12 mouse cellular contexts compared by ENCODE assay signal in genomic region chrX:163723630-163724029, GRCm38 (mm10). TPM values are rescaled to one million over a fixed set of nuclear protein-coding genes. Genes with fewer than 3 reads are reported as not detected.
DNase-seq lines count a peak whose midpoint lies in the region; ATAC-seq and TF ChIP-seq lines count a peak whose summit lies in the region.
"Had no signal": no experiment of that assay in that cellular context is flagged by ENCODE, and none has a peak within 500 bp of the region (broad histone marks: within the 10 kb centered on the region; RNA-seq: fewer than 3 reads in every experiment).

No protein-coding gene starts in this region.

- no peaks in the 10 kb centered on the region for H3K36me3 ChIP-seq in forebrain, embryonic 11.5 days (ENCODE audit: control insufficient read depth, insufficient read depth, low read length)
- H3K36me3 ChIP-seq in forebrain, embryonic 10.5 days (replicated peaks), result no peaks in the 10 kb centered on the region
- no peaks in the 10 kb centered on the region for H3K36me3 ChIP-seq in embryonic facial prominence, embryonic 14.5 days (ENCODE audit: control insufficient read depth, insufficient read depth, low read length)
- H3K36me3 ChIP-seq in limb, embryonic 12.5 days, result no peaks in the 10 kb centered on the region
- no peaks in the 10 kb centered on the region for H3K36me3 ChIP-seq in liver, postnatal 0 days (replicated peaks; ENCODE audit: insufficient read depth, low read length)

- H3K4me3 ChIP-seq in forebrain, embryonic 11.5 days (ENCODE audit: low read depth, low read length), result no peak overlapping the region
- no peak overlapping the region for H3K4me3 ChIP-seq in forebrain, embryonic 10.5 days
- no peak overlapping the region; the same call in 1 of the 2 replicates for H3K4me3 ChIP-seq in embryonic facial prominence, embryonic 14.5 days (ENCODE audit: low read depth, low read length)
- no peak overlapping the region for H3K4me3 ChIP-seq in limb, embryonic 12.5 days (replicated peaks)
- no peak overlapping the region for H3K4me3 ChIP-seq in liver, postnatal 0 days (ENCODE audit: low read depth, low read length)

- no peak overlapping the region for H3K9ac ChIP-seq in forebrain, embryonic 11.5 days (ENCODE audit: low read length)
- H3K9ac ChIP-seq in embryonic facial prominence, embryonic 14.5 days (ENCODE audit: low read depth, low read length), result no peak overlapping the region
- no peak overlapping the region for H3K9ac ChIP-seq in limb, embryonic 12.5 days (replicated peaks)
- no peak overlapping the region for H3K9ac ChIP-seq in liver, postnatal 0 days (replicated peaks)

- TF ChIP-seq CTCF in liver, postnatal 0 days (IDR thresholded peaks at IDR 0.05; ENCODE audit: low read depth), result no peak

- peak overlapping the region; percentile 15; the same call in 1 of the 2 replicates for H3K4me2 ChIP-seq in forebrain, embryonic 11.5 days (ENCODE audit: low read depth, low read length, severe bottlenecking)
- H3K4me2 ChIP-seq in embryonic facial prominence, embryonic 14.5 days (ENCODE audit: low read depth, low read length), result peak overlapping the region; percentile 18; the same call in 1 of the 2 replicates
- no peak overlapping the region for H3K4me2 ChIP-seq in limb, embryonic 12.5 days
- no peak overlapping the region for H3K4me2 ChIP-seq in liver, postnatal 0 days (ENCODE audit: low read depth, low read length)

- H3K9me3 ChIP-seq in forebrain, embryonic 11.5 days (ENCODE audit: control insufficient read depth, low read length), result no peaks in the 10 kb centered on the region
- no peaks in the 10 kb centered on the region for H3K9me3 ChIP-seq in forebrain, embryonic 10.5 days
- H3K9me3 ChIP-seq in embryonic facial prominence, embryonic 14.5 days (ENCODE audit: control insufficient read depth, low read length), result no peaks in the 10 kb centered on the region
- no peaks in the 10 kb centered on the region for H3K9me3 ChIP-seq in limb, embryonic 12.5 days
- no peaks in the 10 kb centered on the region for H3K9me3 ChIP-seq in liver, postnatal 0 days (ENCODE audit: low read length)

- 0 out of 2 replicates have a peak, but pooled peaks have one; percentile 7 for ATAC-seq in forebrain, embryonic 11.5 days (replicated peaks; ENCODE audit: low FRiP score)
- ATAC-seq in embryonic facial prominence, embryonic 14.5 days (ENCODE audit: low read depth), result no peak
- ATAC-seq in limb, embryonic 12.5 days (ENCODE audit: insufficient number of reproducible peaks, insufficient read depth, low FRiP score, low TSS enrichment, low read depth), result no peak
- ATAC-seq in liver, postnatal 0 days, result no peak

- H3K4me1 ChIP-seq in forebrain, embryonic 11.5 days (replicated peaks; ENCODE audit: control insufficient read depth, insufficient read depth, low read length), result no peaks in the 10 kb centered on the region
- peaks cover 16% of the 10 kb centered on the region for H3K4me1 ChIP-seq in forebrain, embryonic 10.5 days
- H3K4me1 ChIP-seq in embryonic facial prominence, embryonic 14.5 days (ENCODE audit: control insufficient read depth, insufficient read depth, low read length), result no peaks in the 10 kb centered on the region
- no peaks in the 10 kb centered on the region; the same call in 1 of the 2 replicates for H3K4me1 ChIP-seq in limb, embryonic 12.5 days (replicated peaks)
- no peaks in the 10 kb centered on the region for H3K4me1 ChIP-seq in liver, postnatal 0 days (ENCODE audit: insufficient read depth)

- H3K27me3 ChIP-seq in forebrain, embryonic 11.5 days (ENCODE audit: control insufficient read depth, insufficient read depth, low read length), result peaks cover 5% of the 10 kb centered on the region; the same call in 1 of the 2 replicates
- peaks cover 77% of the 10 kb centered on the region for H3K27me3 ChIP-seq in forebrain, embryonic 10.5 days (ENCODE audit: poor library complexity, severe bottlenecking)
- H3K27me3 ChIP-seq in embryonic facial prominence, embryonic 14.5 days (replicated peaks; ENCODE audit: control insufficient read depth, insufficient read depth, low read length), result peaks cover 4% of the 10 kb centered on the region; the same call in 1 of the 2 replicates
- H3K27me3 ChIP-seq in limb, embryonic 12.5 days, result peaks cover 30% of the 10 kb centered on the region
- no peaks in the 10 kb centered on the region for H3K27me3 ChIP-seq in liver, postnatal 0 days (ENCODE audit: insufficient read depth, low read length)

- DNase-seq in forebrain, embryonic 11.5 days (ENCODE audit: low spot score), result no peak
- no peak for DNase-seq in forebrain, embryonic 10.5 days (ENCODE audit: extremely low spot score, low spot score)
- peak; percentile 55 for DNase-seq in 3T3-L1 (ENCODE audit: low read depth, low spot score)
- DNase-seq in embryonic facial prominence, embryonic 14.5 days (ENCODE audit: low spot score), result peak; percentile 46
- DNase-seq in urinary bladder, adult 2 months (ENCODE audit: low spot score), result no peak
- no peak for DNase-seq in liver, postnatal 0 days
- DNase-seq in right cerebral cortex, postnatal 10 days (ENCODE audit: low spot score in 2 of 2), result no peak
- DNase-seq: cerebellum, postnatal 14 days; kidney, adult 11 months had no signal

- no peak for TF ChIP-seq EP300 in liver, postnatal 0 days (IDR thresholded peaks at IDR 0.05; ENCODE audit: low read depth)

- no peak overlapping the region for H3K27ac ChIP-seq in forebrain, embryonic 11.5 days (ENCODE audit: low read depth, low read length)
- H3K27ac ChIP-seq in forebrain, embryonic 10.5 days, result no peak overlapping the region
- no peak overlapping the region for H3K27ac ChIP-seq in embryonic facial prominence, embryonic 14.5 days (replicated peaks; ENCODE audit: low read depth, low read length)
- peak overlapping the region; percentile 17; the same call in 1 of the 2 replicates for H3K27ac ChIP-seq in limb, embryonic 12.5 days
- no peak overlapping the region for H3K27ac ChIP-seq in liver, postnatal 0 days (ENCODE audit: low read depth)

RNA-seq across cellular contexts. Expression of gene Rnf138rt1, which starts 37.5 kb away (rescaled TPM):
- polyA plus RNA-seq in forebrain, embryonic 11.5 days (2014; fragmentation: Nextera tagmentation; extraction: Ambion mirVana), result 0.47 and 0.68 TPM in 2 replicates
- polyA plus RNA-seq in forebrain, embryonic 10.5 days (2016; fragmentation: Nextera tagmentation; extraction: Ambion mirVana), result 0.43 and 0.81 TPM in 2 replicates
- polyA plus RNA-seq in embryonic facial prominence, embryonic 14.5 days (2014; fragmentation: Nextera tagmentation; extraction: Ambion mirVana), result 0.14 and 0.17 TPM in 2 replicates
- polyA plus RNA-seq in limb, embryonic 12.5 days (2016; fragmentation: Nextera tagmentation; extraction: Ambion mirVana), result 0.29 and 0.41 TPM in 2 replicates
- polyA plus RNA-seq in urinary bladder, adult 2 months (2012; rRNA removed), result 0.04 TPM in 1 of 2 replicates, not detected in the other
- polyA plus RNA-seq in liver, postnatal 0 days (2015; fragmentation: Nextera tagmentation; extraction: Ambion mirVana), result not detected in 2 replicates
- polyA plus RNA-seq: C2C12; liver, embryonic 16.5 days had no signal

Comparison
In these comparisons a context has a peak if more than half of its experiments do, and no peak if none do; other contexts are left out.
1. DNase-seq: peak in 3T3-L1 (single experiment) and embryonic facial prominence, embryonic 14.5 days (single experiment); none in forebrain, embryonic 11.5 days (single experiment), forebrain, embryonic 10.5 days (single experiment), urinary bladder, adult 2 months (single experiment), liver, postnatal 0 days (single experiment) and right cerebral cortex, postnatal 10 days (0 of 2).
2. H3K4me2 ChIP-seq: peak in forebrain, embryonic 11.5 days (single experiment) and embryonic facial prominence, embryonic 14.5 days (single experiment); none in limb, embryonic 12.5 days (single experiment) and liver, postnatal 0 days (single experiment).